ENCODE assay signal across 18 mouse cellular contexts in genomic region chr15:82348258-82348998, GRCm38 (mm10). TPM values are rescaled to one million over a fixed set of nuclear protein-coding genes. Genes with fewer than 3 reads are reported as not detected.
DNase-seq lines count a peak whose midpoint lies in the region; ATAC-seq and TF ChIP-seq lines count a peak whose summit lies in the region.
"Had no signal": no experiment of that assay in that cellular context is flagged by ENCODE, and none has a peak within 500 bp of the region (broad histone marks: within the 10 kb centered on the region; RNA-seq: fewer than 3 reads in every experiment).

No protein-coding gene starts in this region.

- no peak for TF ChIP-seq POLR2A in heart, adult 2 months (IDR thresholded peaks at IDR 0.05; ENCODE audit: insufficient read depth, low read depth, low read length)
- TF ChIP-seq POLR2A in cortical plate, adult 2 months (IDR thresholded peaks at IDR 0.05; ENCODE audit: extremely low read depth, insufficient read depth, low read length), result 0 out of 2 replicates have a peak, but pooled peaks have one; percentile 16

- ATAC-seq in megakaryocyte, adult 5-6 weeks (ENCODE audit: poor library complexity, severe bottlenecking), result peak; percentile 11; the same call in 1 of the 2 replicates
- ATAC-seq: forebrain, postnatal 0 days had no signal

- 85% methylated on average over 8 of the region's 8 CpGs for WGBS in heart, embryonic 10.5 days
- WGBS in heart, adult 2 months, result 79% methylated on average over 8 of the region's 8 CpGs

- no peak for TF ChIP-seq CTCF in heart, adult 2 months (IDR thresholded peaks at IDR 0.05)
- no peak for TF ChIP-seq CTCF in cortical plate, adult 2 months (IDR thresholded peaks at IDR 0.05; ENCODE audit: extremely low read depth, insufficient read depth, low read length)

- DNase-seq in heart, embryonic 10.5 days (ENCODE audit: low spot score), result no peak
- no peak for DNase-seq in heart, adult 2 months
- DNase-seq in A20 (ENCODE audit: low read depth, low spot score), result peak; percentile 42
- no peak for DNase-seq in cerebellum, adult 9-10 months
- no peak for DNase-seq in spleen, postnatal 10 days (ENCODE audit: low spot score in 2 of 2)
- no peak for DNase-seq in urinary bladder, postnatal 25 days (ENCODE audit: low spot score)
- DNase-seq: adrenal gland, postnatal 25 days; cerebellum, postnatal 14 days; forebrain, postnatal 0 days; gastrocnemius, postnatal 36 days; kidney, postnatal 25 days; lung, adult 18-20 months; lung, postnatal 36 days; thymus, adult 2 months had no signal

- intact Hi-C loops in heart, adult 2 months (cut with DNase I), result loop anchor here (5.0 kb wide), 1 partner anchor 201 kb away; the partner anchor contains the start of gene Srebf2

- peaks cover 37% of the 10 kb centered on the region for H3K4me1 ChIP-seq in heart, embryonic 10.5 days
- peaks cover 19% of the 10 kb centered on the region for H3K4me1 ChIP-seq in heart, adult 2 months (ENCODE audit: control insufficient read depth, insufficient read depth, low read length)
- H3K4me1 ChIP-seq in cortical plate, adult 2 months (ENCODE audit: control insufficient read depth, insufficient read depth, low read length), result peaks cover 4% of the 10 kb centered on the region

- H3K79me2 ChIP-seq in heart, adult 2 months (replicated peaks; ENCODE audit: control insufficient read depth, insufficient read depth, low read length), result peaks cover 7% of the 10 kb centered on the region; the same call in 1 of the 2 replicates

- no peak overlapping the region for H3K9ac ChIP-seq in heart, adult 2 months (ENCODE audit: low read depth, low read length)
- H3K9ac ChIP-seq: forebrain, postnatal 0 days; neural tube, embryonic 12.5 days had no signal

- no peak for TF ChIP-seq EP300 in heart, adult 2 months (IDR thresholded peaks at IDR 0.05; ENCODE audit: insufficient read depth, low read depth, low read length)

- H3K27me3 ChIP-seq in heart, embryonic 10.5 days (ENCODE audit: insufficient read depth, poor library complexity, severe bottlenecking), result no peaks in the 10 kb centered on the region
- H3K27me3 ChIP-seq in heart, adult 2 months (ENCODE audit: control insufficient read depth, insufficient read depth, low read length), result no peaks in the 10 kb centered on the region
- H3K27me3 ChIP-seq: neural tube, embryonic 12.5 days had no signal

- H3K36me3 ChIP-seq in heart, embryonic 10.5 days, result peaks cover 40% of the 10 kb centered on the region
- peaks cover 7% of the 10 kb centered on the region for H3K36me3 ChIP-seq in heart, adult 2 months (ENCODE audit: control insufficient read depth, insufficient read depth, low read length)

- H3K9me3 ChIP-seq in heart, embryonic 10.5 days, result no peaks in the 10 kb centered on the region
- H3K9me3 ChIP-seq: hindbrain, embryonic 10.5 days; neural tube, embryonic 12.5 days had no signal

- H3K27ac ChIP-seq in heart, embryonic 10.5 days, result 0 out of 2 replicates have a peak overlapping the region, but pooled peaks have one; percentile 10
- H3K27ac ChIP-seq in heart, adult 2 months, result no peak overlapping the region
- H3K27ac ChIP-seq in cortical plate, adult 2 months (ENCODE audit: insufficient read depth, low read length), result no peak overlapping the region
- H3K27ac ChIP-seq: hindbrain, embryonic 10.5 days; neural tube, embryonic 12.5 days had no signal

- H3K4me3 ChIP-seq in heart, embryonic 10.5 days, result no peak overlapping the region
- H3K4me3 ChIP-seq in heart, adult 2 months, result no peak overlapping the region
- H3K4me3 ChIP-seq in cortical plate, adult 2 months (ENCODE audit: insufficient read depth, low read length), result no peak overlapping the region
- H3K4me3 ChIP-seq: hindbrain, embryonic 10.5 days; neural tube, embryonic 12.5 days had no signal

RNA-seq across cellular contexts. Expression of gene Ndufa6, which starts 5.7 kb away (rescaled TPM):
- 351 and 390 TPM in 2 replicates for polyA plus RNA-seq in heart, embryonic 10.5 days (2016; fragmentation: Nextera tagmentation; extraction: Ambion mirVana)
- 100 to 1,000 TPM; 659 to 775 TPM for total RNA-seq in heart, adult 2 months (2021)
- polyA plus RNA-seq in heart, adult 2 months (2012; rRNA removed), result 609 and 726 TPM in 2 replicates
- 461 and 466 TPM in 2 replicates for polyA plus RNA-seq in cortical plate, adult 2 months (2012; rRNA removed)
- 254 and 294 TPM in 2 replicates for total RNA-seq in megakaryocyte, adult 5-6 weeks (2015)
- total RNA-seq in megakaryocyte, adult 5-6 weeks (2017), result 138 and 158 TPM in 2 replicates

RNA-seq across cellular contexts. Expression of gene Smdt1, which starts 9.7 kb away (rescaled TPM):
- 294 and 304 TPM in 2 replicates for polyA plus RNA-seq in heart, embryonic 10.5 days (2016; fragmentation: Nextera tagmentation; extraction: Ambion mirVana)
- 100 to 1,000 TPM; 183 to 202 TPM for total RNA-seq in heart, adult 2 months (2021)
- 231 and 248 TPM in 2 replicates for polyA plus RNA-seq in heart, adult 2 months (2012; rRNA removed)
- 279 and 280 TPM in 2 replicates for polyA plus RNA-seq in cortical plate, adult 2 months (2012; rRNA removed)
- total RNA-seq in megakaryocyte, adult 5-6 weeks (2015), result 226 and 229 TPM in 2 replicates
- total RNA-seq in megakaryocyte, adult 5-6 weeks (2017), result 123 and 170 TPM in 2 replicates

RNA-seq across cellular contexts. Expression of gene Pheta2, which starts 9.7 kb away (rescaled TPM):
- 11.1 and 12.0 TPM in 2 replicates for polyA plus RNA-seq in heart, embryonic 10.5 days (2016; fragmentation: Nextera tagmentation; extraction: Ambion mirVana)
- total RNA-seq in heart, adult 2 months (2021), result 1 to 10 TPM in 1 of 2 experiments, under 1 TPM in 1; 0.70 to 1.2 TPM
- polyA plus RNA-seq in heart, adult 2 months (2012; rRNA removed), result 0.76 and 1.3 TPM in 2 replicates
- polyA plus RNA-seq in cortical plate, adult 2 months (2012; rRNA removed), result 0.49 and 0.52 TPM in 2 replicates
- 2.4 and 2.7 TPM in 2 replicates for total RNA-seq in megakaryocyte, adult 5-6 weeks (2015)
- total RNA-seq in megakaryocyte, adult 5-6 weeks (2017), result 3.5 and 3.7 TPM in 2 replicates

RNA-seq across cellular contexts. Expression of gene Naga, which starts 9.7 kb away (rescaled TPM):
- 28.4 and 32.3 TPM in 2 replicates for polyA plus RNA-seq in heart, embryonic 10.5 days (2016; fragmentation: Nextera tagmentation; extraction: Ambion mirVana)
- 10 to 100 TPM; 22.6 to 27.0 TPM for total RNA-seq in heart, adult 2 months (2021)
- 48.3 and 54.3 TPM in 2 replicates for polyA plus RNA-seq in heart, adult 2 months (2012; rRNA removed)
- 52.8 and 54.8 TPM in 2 replicates for polyA plus RNA-seq in cortical plate, adult 2 months (2012; rRNA removed)
- total RNA-seq in megakaryocyte, adult 5-6 weeks (2015), result 159 and 162 TPM in 2 replicates
- total RNA-seq in megakaryocyte, adult 5-6 weeks (2017), result 145 and 160 TPM in 2 replicates

RNA-seq across cellular contexts. Expression of gene Cyp2d22, which starts 31.6 kb away (rescaled TPM):
- polyA plus RNA-seq in heart, embryonic 10.5 days (2016; fragmentation: Nextera tagmentation; extraction: Ambion mirVana), result 3.2 and 3.9 TPM in 2 replicates
- total RNA-seq in heart, adult 2 months (2021), result 10 to 100 TPM; 25.5 to 27.0 TPM
- 44.0 and 48.4 TPM in 2 replicates for polyA plus RNA-seq in heart, adult 2 months (2012; rRNA removed)
- polyA plus RNA-seq in cortical plate, adult 2 months (2012; rRNA removed), result 50.3 and 57.9 TPM in 2 replicates
- total RNA-seq in megakaryocyte, adult 5-6 weeks (2015), result 0.39 TPM in 1 of 2 replicates, not detected in the other
- 0.37 TPM in 1 of 2 replicates, not detected in the other for total RNA-seq in megakaryocyte, adult 5-6 weeks (2017)
